Mouse (Mus musculus): Measurements from ENCODE around the gene Acat3.

DNA sequence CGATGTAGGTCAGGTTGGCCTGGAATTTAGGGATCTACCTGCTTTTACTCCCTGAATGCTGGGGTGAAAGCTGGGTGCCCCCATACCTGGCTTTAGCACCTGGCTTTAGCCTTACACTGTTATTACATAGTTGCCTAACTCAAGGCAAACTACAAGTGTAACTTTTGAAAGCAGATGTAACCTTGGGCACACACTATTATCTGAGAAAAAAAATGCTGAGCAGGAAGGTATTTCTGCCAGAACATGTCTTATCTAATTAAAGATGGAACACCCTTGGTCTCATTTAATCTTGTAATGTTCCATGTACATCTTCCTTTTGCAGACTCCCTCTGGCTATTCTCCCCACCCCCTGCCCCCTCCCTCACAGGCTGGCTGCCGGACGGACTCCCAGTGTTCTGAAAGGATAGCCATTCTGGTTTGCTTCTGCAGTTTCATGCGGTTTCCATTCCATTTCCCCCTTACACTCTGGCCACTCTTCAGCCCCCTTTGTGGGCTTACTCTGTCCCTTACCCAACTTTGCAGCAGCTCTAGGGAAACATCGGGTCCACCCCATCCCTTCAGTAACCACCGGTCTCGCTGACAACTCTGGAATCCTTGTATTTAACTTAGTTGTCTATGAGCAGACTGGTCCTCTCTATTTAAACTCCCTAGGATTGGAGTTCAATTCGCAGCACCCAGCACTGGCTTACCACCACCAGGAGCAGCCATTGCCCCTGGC lies 1.3 kb upstream of the Acat3 start:
- TF ChIP-seq CTCF (IDR thresholded peaks at IDR 0.05; ENCODE audit: low read depth) (no peak), EP300 (IDR thresholded peaks at IDR 0.05; ENCODE audit: low read depth) (no peak)

Measured in liver, postnatal 0 days (tissue).